Mouse (Mus musculus) CD8-positive naive resting alpha-beta T cell, adult 2 months (primary cell): Measurements from ENCODE around the gene Tiam1.

Experiments used
- DNase-seq, 2 experiments: peaks; one replicate each; pipeline ENCODE4 v3.0.0; 2022; ENCODE audit warnings: low read depth in 2 of 2, low spot score in 2 of 2

Gene Tiam1

DNA sequence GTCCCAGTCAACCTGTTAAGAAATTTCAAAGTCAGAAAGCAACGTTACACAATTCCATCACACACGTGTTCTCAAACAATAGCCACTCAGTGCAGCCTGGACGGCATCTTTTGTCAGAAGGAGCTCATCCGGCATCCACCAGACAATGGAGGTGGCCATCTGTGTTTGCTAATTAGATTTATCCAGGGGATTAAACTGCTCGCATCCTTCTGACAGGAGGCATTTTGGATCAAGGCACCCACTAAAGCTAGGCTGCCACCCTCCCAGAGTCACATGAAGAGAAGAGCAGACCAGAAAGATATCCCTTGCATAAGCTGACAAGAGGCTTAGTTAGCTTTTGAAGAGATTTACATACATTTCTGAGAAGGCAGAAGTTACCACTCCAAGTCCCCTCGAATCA is 404.6 kb downstream of the Tiam1 start:
- no peak for DNase-seq
